Mouse (Mus musculus) fibroblast of lung, adult 2 months (primary cell): ENCODE data around the gene Dapp1.
"Not testable (repeated sequence)": the region's sequence is repeated elsewhere in the genome, so short reads cannot be mapped to it uniquely, and the experiment has no call there.

Source experiments
- DNase-seq: peaks from one replicate; pipeline ENCODE4 v3.0.0-alpha.2; 2011; ENCODE audit warnings: low read depth

The Dapp1 gene

GRCm38 (mm10) chr3:137989405-137989804 is 8.1 kb upstream of the Dapp1 start:
- no peak for DNase-seq

- peak; percentile 10 for DNase-seq
These were observed 637 bp downstream of the Dapp1 start for GRCm38 (mm10) chr3:137980435-137981381.

- no peak for DNase-seq
These were observed 3.1 kb downstream of the Dapp1 start for GRCm38 (mm10) chr3:137978233-137978632.

GRCm38 (mm10) chr3:137977629-137978041 is 3.7 kb downstream of the Dapp1 start:
- no peak for DNase-seq

GRCm38 (mm10) chr3:137976943-137977628 is 4.3 kb downstream of the Dapp1 start:
- no peak for DNase-seq

GRCm38 (mm10) chr3:137975856-137976423 is 5.4 kb downstream of the Dapp1 start:
- no peak for DNase-seq

GRCm38 (mm10) chr3:137975435-137975834 is 5.9 kb downstream of the Dapp1 start:
- DNase-seq: no peak

- DNase-seq: no peak
These were observed 7.0 kb downstream of the Dapp1 start for GRCm38 (mm10) chr3:137974306-137974705.

- DNase-seq: no peak
These were observed 8.4 kb downstream of the Dapp1 start for GRCm38 (mm10) chr3:137972989-137973388.

- DNase-seq: no peak
These were observed 9.1 kb downstream of the Dapp1 start for GRCm38 (mm10) chr3:137972224-137972623.

GRCm38 (mm10) chr3:137969951-137970350 is 11.4 kb downstream of the Dapp1 start:
- DNase-seq: no peak

GRCm38 (mm10) chr3:137968820-137969486 is 12.4 kb downstream of the Dapp1 start:
- no peak for DNase-seq

GRCm38 (mm10) chr3:137968105-137968819 is 13.1 kb downstream of the Dapp1 start:
- DNase-seq: no peak

GRCm38 (mm10) chr3:137964014-137964413 is 17.3 kb downstream of the Dapp1 start:
- DNase-seq: not testable (repeated sequence)

GRCm38 (mm10) chr3:137963508-137963907 is 17.8 kb downstream of the Dapp1 start:
- DNase-seq: no peak

GRCm38 (mm10) chr3:137961736-137962385 is 19.5 kb downstream of the Dapp1 start:
- DNase-seq: no peak

- no peak for DNase-seq
These were observed 21.9 kb downstream of the Dapp1 start for GRCm38 (mm10) chr3:137959456-137959855.

- no peak for DNase-seq
These were observed 23.0 kb downstream of the Dapp1 start for GRCm38 (mm10) chr3:137958352-137958751.

- no peak for DNase-seq
These were observed 23.5 kb downstream of the Dapp1 start for GRCm38 (mm10) chr3:137957864-137958263.

- no peak for DNase-seq
These were observed 25.7 kb downstream of the Dapp1 start for GRCm38 (mm10) chr3:137955560-137956081.
